Mouse (Mus musculus): ENCODE data around the gene Slc6a16. TPM values are rescaled to one million over a fixed set of nuclear protein-coding genes. Genes with fewer than 3 reads are reported as not detected.

Gene Slc6a16
- polyA plus RNA-seq (2012; rRNA removed) (0.03 TPM in 1 of 2 replicates, not detected in the other), polyA plus RNA-seq (2014; fragmentation: Nextera tagmentation; extraction: Ambion mirVana) (not detected in 2 replicates)

DNA sequence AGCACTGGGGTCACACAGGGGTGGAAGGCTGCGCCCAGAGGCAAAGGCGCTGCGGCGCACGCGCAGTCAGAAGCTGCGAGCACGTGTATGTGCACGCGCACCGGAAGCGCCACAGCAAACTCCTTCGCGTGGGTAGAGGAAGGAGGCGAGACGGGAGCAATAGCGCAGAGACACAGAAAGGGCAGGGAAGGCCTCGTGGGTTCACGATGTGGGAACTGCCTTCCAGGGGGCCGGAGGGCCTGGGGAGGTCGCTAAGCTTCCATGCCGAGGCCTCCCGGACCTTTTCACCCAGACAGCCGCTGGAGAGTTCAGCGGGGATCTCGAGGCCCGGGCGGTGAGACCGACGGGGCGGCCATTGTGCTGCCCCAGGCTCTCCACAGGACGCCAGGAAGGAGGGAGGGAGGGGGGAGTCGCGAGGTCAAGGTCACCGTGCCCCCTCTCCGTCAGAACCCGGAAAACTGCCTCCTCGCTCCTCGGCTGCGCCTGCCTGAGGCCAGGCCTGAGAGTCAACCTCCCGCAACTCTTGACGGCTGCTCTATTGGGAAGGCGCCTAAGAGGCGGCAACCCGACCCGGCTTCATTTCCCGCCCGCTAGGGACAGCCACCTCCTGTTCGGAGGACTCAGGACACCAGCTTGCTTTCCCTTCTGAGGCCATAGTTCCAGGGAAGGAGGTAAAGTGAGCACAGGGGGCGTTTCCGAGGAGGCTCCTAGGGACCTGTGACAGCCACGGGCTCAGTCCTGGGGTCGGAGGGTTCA is at the start of gene Slc6a16:
Slc6a16 (plus strand) TSS at position 453 of the 756 bp plus-strand sequence.
- Histone ChIP-seq H3K27me3 (ENCODE audit: control insufficient read depth, insufficient read depth, low read length) (no peaks in the 10 kb centered on the region), H3K4me3 (ENCODE audit: insufficient read depth in 1 of 2, low read depth in 2 of 2, low read length in 2 of 2) (no peak within 1 kb of the TSS), H3K4me2 (ENCODE audit: low read depth) (peak within 1 kb of the TSS; percentile 24), H3K9ac (replicated peaks) (no peak within 1 kb of the TSS), H3K9me3 (ENCODE audit: control insufficient read depth, low read length) (no peaks in the 10 kb centered on the region), H3K4me1 (replicated peaks; ENCODE audit: control insufficient read depth in 2 of 2, insufficient read depth in 2 of 2, low read length in 1 of 2) (peaks cover 0 to 7% of the 10 kb centered on the region in 2 experiments; a peak in 1 of 4 replicates), H3K36me3 (replicated peaks; ENCODE audit: control insufficient read depth, insufficient read depth, low read depth) (no peaks in the 10 kb centered on the region), H3K27ac (no peak within 1 kb of the TSS)
- no peak for DNase-seq (ENCODE audit: low read depth in 3 of 3, low spot score in 3 of 3)
- 47% methylated on average over 50 of the region's 53 CpGs for WGBS (ENCODE audit: insufficient replicate concordance)
- no peak for ATAC-seq (ENCODE audit: insufficient read depth)
- TF ChIP-seq EP300 (IDR thresholded peaks at IDR 0.05; ENCODE audit: low read depth) (no peak), CTCF (IDR thresholded peaks at IDR 0.05; ENCODE audit: low read depth) (no peak)

- Histone ChIP-seq H3K9me3 (ENCODE audit: control insufficient read depth, low read length) (no peaks in the 10 kb centered on the region), H3K4me2 (ENCODE audit: low read depth) (no peak overlapping the region), H3K27ac (no peak overlapping the region), H3K27me3 (ENCODE audit: control insufficient read depth, insufficient read depth, low read length) (peaks cover 2% of the 10 kb centered on the region), H3K4me3 (ENCODE audit: insufficient read depth in 1 of 2, low read depth in 2 of 2, low read length in 2 of 2) (no peak overlapping the region), H3K4me1 (replicated peaks; ENCODE audit: control insufficient read depth in 2 of 2, insufficient read depth in 2 of 2, low read length in 1 of 2) (no peaks in the 10 kb centered on the region), H3K9ac (replicated peaks) (no peak overlapping the region), H3K36me3 (replicated peaks; ENCODE audit: control insufficient read depth, insufficient read depth, low read depth) (no peaks in the 10 kb centered on the region)
- no peak for TF ChIP-seq CTCF (IDR thresholded peaks at IDR 0.05; ENCODE audit: low read depth)
- TF ChIP-seq EP300 (IDR thresholded peaks at IDR 0.05; ENCODE audit: low read depth): no peak
- ATAC-seq (ENCODE audit: insufficient read depth) (no peak), DNase-seq (ENCODE audit: low read depth in 3 of 3, low spot score in 3 of 3) (no peak)
- WGBS (ENCODE audit: insufficient replicate concordance): 62% methylated on average over 2 of the region's 2 CpGs
These were observed 49.7 kb upstream of the Slc6a16 start for GRCm38 (mm10) chr7:45191161-45191560.

DNA sequence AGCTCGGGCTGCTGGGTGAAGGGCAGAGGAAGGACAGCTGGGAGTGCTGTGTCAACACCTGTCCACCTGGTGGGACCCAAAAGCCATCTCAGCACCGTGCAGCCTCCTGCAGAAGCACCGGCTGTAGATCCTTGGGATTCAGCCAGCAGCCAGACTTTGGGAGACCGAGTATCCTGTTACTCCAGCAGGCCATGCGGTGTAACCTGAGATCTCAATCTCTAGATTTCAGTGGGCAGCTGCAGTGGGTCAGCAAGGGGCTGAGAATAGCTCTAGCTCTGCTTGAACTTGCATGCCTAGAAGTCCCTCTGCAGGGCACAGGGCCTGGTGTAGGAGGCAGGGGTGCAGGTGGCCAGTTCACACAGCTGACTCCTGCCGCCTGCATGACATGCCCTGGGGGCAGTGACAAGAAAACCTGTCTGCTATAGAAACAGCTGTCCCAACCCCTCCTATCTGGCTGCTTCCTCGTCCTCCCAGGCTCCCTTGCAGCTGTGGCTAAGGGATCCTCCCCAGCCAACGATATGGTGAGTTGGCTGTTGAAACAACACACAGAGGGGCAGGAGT is 49.0 kb upstream of the Slc6a16 start:
- no peak for ATAC-seq (ENCODE audit: insufficient read depth)
- WGBS (ENCODE audit: insufficient replicate concordance): 24% methylated on average over 8 of the region's 8 CpGs
- Histone ChIP-seq H3K9me3 (ENCODE audit: control insufficient read depth, low read length) (no peaks in the 10 kb centered on the region), H3K4me1 (replicated peaks; ENCODE audit: control insufficient read depth in 2 of 2, insufficient read depth in 2 of 2, low read length in 1 of 2) (no peaks in the 10 kb centered on the region), H3K9ac (replicated peaks) (no peak overlapping the region), H3K27me3 (ENCODE audit: control insufficient read depth, insufficient read depth, low read length) (no peaks in the 10 kb centered on the region; the same call in none of the 2 replicates), H3K4me3 (ENCODE audit: insufficient read depth in 1 of 2, low read depth in 2 of 2, low read length in 2 of 2) (no peak overlapping the region), H3K36me3 (replicated peaks; ENCODE audit: control insufficient read depth, insufficient read depth, low read depth) (no peaks in the 10 kb centered on the region), H3K4me2 (ENCODE audit: low read depth) (no peak overlapping the region), H3K27ac (no peak overlapping the region)
- no peak for DNase-seq (ENCODE audit: low read depth in 3 of 3, low spot score in 3 of 3)
- TF ChIP-seq CTCF (IDR thresholded peaks at IDR 0.05; ENCODE audit: low read depth) (no peak), EP300 (IDR thresholded peaks at IDR 0.05; ENCODE audit: low read depth) (no peak)

DNA sequence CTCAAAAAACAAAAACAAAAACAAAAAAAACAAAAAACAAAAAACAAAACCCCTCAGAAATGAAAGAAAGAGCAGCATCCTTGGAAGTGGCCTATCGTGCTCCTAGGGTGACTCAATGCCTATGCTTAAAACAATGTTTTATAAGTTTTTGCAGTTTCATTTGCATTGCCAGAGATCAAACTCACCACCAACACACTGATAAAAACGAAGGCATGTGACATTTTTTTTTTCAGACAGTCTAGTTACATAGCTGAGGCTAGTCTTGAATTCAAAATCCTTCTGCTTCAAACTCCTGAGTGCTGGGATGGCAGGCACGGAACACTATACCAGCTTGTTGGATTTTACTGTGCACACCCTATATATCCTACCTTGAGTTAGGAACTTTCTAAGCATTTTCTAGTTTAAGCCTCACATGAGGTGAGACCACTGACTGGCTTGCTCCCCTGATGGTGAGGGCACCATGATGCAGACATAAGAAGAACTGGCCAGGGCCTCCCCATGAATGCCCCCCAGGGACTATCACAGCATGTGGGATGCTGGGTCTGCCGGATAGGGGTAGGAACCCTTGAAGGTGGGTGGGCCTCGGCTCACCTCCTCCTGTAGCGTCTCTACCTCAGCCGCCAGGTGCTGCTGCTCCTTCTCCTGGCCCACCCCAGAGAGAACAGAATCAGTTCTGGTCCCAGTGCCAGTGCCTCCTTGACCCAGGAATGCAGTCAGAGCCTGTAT is 48.1 kb upstream of the Slc6a16 start:
- TF ChIP-seq CTCF (IDR thresholded peaks at IDR 0.05; ENCODE audit: low read depth) (no peak), EP300 (IDR thresholded peaks at IDR 0.05; ENCODE audit: low read depth) (no peak)
- no peaks in the 10 kb centered on the region for H3K36me3 ChIP-seq (replicated peaks; ENCODE audit: control insufficient read depth, insufficient read depth, low read depth)
- H3K4me3 ChIP-seq (ENCODE audit: insufficient read depth in 1 of 2, low read depth in 2 of 2, low read length in 2 of 2): no peak overlapping the region
- H3K4me1 ChIP-seq (replicated peaks; ENCODE audit: control insufficient read depth in 2 of 2, insufficient read depth in 2 of 2, low read length in 1 of 2): no peaks in the 10 kb centered on the region
- DNase-seq (ENCODE audit: low read depth in 3 of 3, low spot score in 3 of 3) (no peak), ATAC-seq (ENCODE audit: insufficient read depth) (no peak)
- no peak overlapping the region for H3K27ac ChIP-seq
- no peaks in the 10 kb centered on the region; the same call in none of the 2 replicates for H3K27me3 ChIP-seq (ENCODE audit: control insufficient read depth, insufficient read depth, low read length)
- H3K9me3 ChIP-seq (ENCODE audit: control insufficient read depth, low read length): no peaks in the 10 kb centered on the region
- WGBS (ENCODE audit: insufficient replicate concordance): 61% methylated on average over 7 of the region's 7 CpGs
- no peak overlapping the region for H3K9ac ChIP-seq (replicated peaks)
- H3K4me2 ChIP-seq (ENCODE audit: low read depth): no peak overlapping the region

- H3K27me3 ChIP-seq (ENCODE audit: control insufficient read depth, insufficient read depth, low read length): no peaks in the 10 kb centered on the region; the same call in none of the 2 replicates
- no peaks in the 10 kb centered on the region for H3K9me3 ChIP-seq (ENCODE audit: control insufficient read depth, low read length)
- no peak overlapping the region for H3K4me2 ChIP-seq (ENCODE audit: low read depth)
- no peaks in the 10 kb centered on the region for H3K36me3 ChIP-seq (replicated peaks; ENCODE audit: control insufficient read depth, insufficient read depth, low read depth)
- ATAC-seq (ENCODE audit: insufficient read depth) (no peak), DNase-seq (ENCODE audit: low read depth in 3 of 3, low spot score in 3 of 3) (no peak)
- TF ChIP-seq EP300 (IDR thresholded peaks at IDR 0.05; ENCODE audit: low read depth) (no peak), CTCF (IDR thresholded peaks at IDR 0.05; ENCODE audit: low read depth) (no peak)
- H3K4me3 ChIP-seq (ENCODE audit: insufficient read depth in 1 of 2, low read depth in 2 of 2, low read length in 2 of 2): no peak overlapping the region
- WGBS (ENCODE audit: insufficient replicate concordance): 52% methylated on average over 5 of the region's 5 CpGs
- H3K4me1 ChIP-seq (replicated peaks; ENCODE audit: control insufficient read depth in 2 of 2, insufficient read depth in 2 of 2, low read length in 1 of 2): no peaks in the 10 kb centered on the region
- H3K9ac ChIP-seq (replicated peaks): no peak overlapping the region
- H3K27ac ChIP-seq: no peak overlapping the region
These were observed 47.5 kb upstream of the Slc6a16 start for GRCm38 (mm10) chr7:45193406-45193805.
